Mouse (Mus musculus) embryonic facial prominence, embryonic 14.5 days (tissue): Measurements from ENCODE around the gene Prorsd1. TPM values are rescaled to one million over a fixed set of nuclear protein-coding genes. Genes with fewer than 3 reads are reported as not detected.

Experiments
- ATAC-seq: fragments of 200-750 bp; cut with Nextera tagmentation; 2 replicates; pipeline ENCODE4 v1.8.0; 2017; ENCODE audit warnings: low read depth, moderate number of reproducible peaks, moderate TSS enrichment
- DNase-seq: peaks from one replicate; pipeline ENCODE4 v3.0.0-alpha.2; 2015; ENCODE audit warnings: low spot score
- H3K27ac ChIP-seq: fragments of 300-500 bp; sonication (generic); replicated peaks from 2 replicates; pipeline ENCODE4 v1.5.1; 2014; ENCODE audit warnings: low read depth, mild to moderate bottlenecking, low read length, moderate library complexity
- H3K27me3 ChIP-seq: fragments of 300-500 bp; sonication (generic); replicated peaks from 2 replicates; pipeline ENCODE4 v1.6.1; 2014; ENCODE audit warnings: low read length; ENCODE audit not compliant: control insufficient read depth, insufficient read depth
- H3K36me3 ChIP-seq: fragments of 300-500 bp; sonication (generic); 2 replicates; pipeline ENCODE4 v1.6.1; 2014; ENCODE audit warnings: low read length, mixed read lengths; ENCODE audit not compliant: control insufficient read depth, insufficient read depth
- H3K4me1 ChIP-seq: fragments of 300-500 bp; sonication (generic); 2 replicates; pipeline ENCODE4 v1.6.1; 2014; ENCODE audit warnings: antibody characterized with exemption, low read length; ENCODE audit not compliant: control insufficient read depth, insufficient read depth
- H3K4me2 ChIP-seq: fragments of 300-500 bp; sonication (generic); 2 replicates; pipeline ENCODE4 v1.6.1; 2014; ENCODE audit warnings: low read depth, mild to moderate bottlenecking, low read length, moderate library complexity, mixed read lengths
- H3K4me3 ChIP-seq: fragments of 300-500 bp; sonication (generic); 2 replicates; pipeline ENCODE4 v1.5.1; 2014; ENCODE audit warnings: low read depth, mild to moderate bottlenecking, low read length
- H3K9ac ChIP-seq: fragments of 300-500 bp; sonication (generic); 2 replicates; pipeline ENCODE4 v1.6.1; 2014; ENCODE audit warnings: low read depth, mild to moderate bottlenecking, low read length, moderate library complexity, mixed read lengths
- H3K9me3 ChIP-seq: fragments of 300-500 bp; sonication (generic); 2 replicates; pipeline ENCODE4 v1.6.1; 2016; ENCODE audit warnings: low read length; ENCODE audit not compliant: control insufficient read depth
- WGBS: fragments of 180-500 bp; shearing (Covaris S2); extraction: QIAGEN DNeasy Blood & Tissue Kit; methylation state at CpG from one replicate; pipeline ENCODE4 v1.1.7; 2014; 5-methylcytosine and 5-hydroxymethylcytosine counted together
- polyA plus RNA-seq: library from polyadenylated mRNA; unstranded; fragments of >200 nt; fragmentation: Nextera tagmentation; extraction: Ambion mirVana; gene quantifications from 2 replicates; pipeline ENCODE4 v1.2.1, GENCODE M21; 2014

Gene Prorsd1
- polyA plus RNA-seq, result 28.1 and 33.1 TPM in 2 replicates

DNA sequence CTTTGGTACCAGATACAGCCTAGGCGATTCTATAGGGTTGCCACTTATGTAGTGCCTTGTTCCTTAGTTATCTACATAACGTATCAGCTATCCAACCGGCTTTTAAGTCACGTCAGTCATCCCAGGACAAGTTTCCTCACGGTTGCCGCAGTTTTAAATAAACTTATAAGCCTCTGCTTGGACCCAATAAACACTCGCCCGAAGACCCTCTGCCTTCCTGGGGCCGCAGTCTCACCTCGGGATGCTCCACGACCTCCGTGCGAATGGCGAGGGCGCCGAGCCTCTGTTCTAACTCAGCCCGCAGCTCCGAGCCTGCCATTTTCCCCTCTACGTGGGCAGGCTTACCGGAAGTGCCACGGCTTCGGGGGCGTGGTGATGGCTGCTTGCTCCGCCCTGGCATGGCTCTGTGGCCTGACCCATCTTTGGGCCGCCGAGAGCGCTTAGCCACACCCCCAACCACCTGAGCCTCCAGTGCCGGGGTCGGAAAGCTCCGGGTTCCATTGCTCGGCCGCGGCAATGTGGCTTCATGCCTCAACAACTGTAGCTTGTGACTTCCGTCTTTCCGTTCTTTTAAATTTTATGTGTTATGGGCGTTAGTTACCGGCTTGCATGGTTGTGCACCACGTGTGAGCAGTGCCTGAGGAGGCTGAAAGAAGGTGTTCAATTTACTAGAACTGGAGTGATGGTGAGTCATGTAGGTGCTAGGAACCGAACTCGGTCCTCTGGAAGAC is at the start of gene Prorsd1:
Gene Prorsd1 (minus strand): TSS at position 352 of the 731 bp plus-strand sequence.
- WGBS, result 4% methylated on average over 40 of the region's 40 CpGs

DNA sequence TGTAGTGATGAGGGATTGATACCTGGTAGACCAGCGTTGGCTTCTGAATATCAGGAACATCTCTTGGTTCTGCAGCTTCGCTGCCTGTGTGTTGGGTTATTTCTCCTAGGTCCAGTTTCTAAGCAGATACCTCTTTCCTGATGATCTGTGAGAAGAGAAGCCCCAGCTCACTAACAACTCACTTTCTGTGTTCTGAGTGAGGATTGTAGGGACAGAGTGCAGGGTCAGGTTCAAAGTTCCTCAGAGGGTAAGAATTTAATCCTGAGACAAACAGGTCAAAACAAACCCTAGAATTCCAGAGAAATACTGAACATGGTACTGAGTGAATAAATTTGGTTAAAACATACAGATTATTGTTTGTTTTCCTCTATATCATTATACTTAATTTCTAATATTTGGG is 48.6 kb upstream of the Prorsd1 start:
- Histone ChIP-seq H3K4me3 (no peak overlapping the region), H3K9me3 (no peaks in the 10 kb centered on the region), H3K36me3 (no peaks in the 10 kb centered on the region), H3K27ac (no peak overlapping the region), H3K4me2 (no peak overlapping the region), H3K4me1 (no peaks in the 10 kb centered on the region), H3K9ac (no peak overlapping the region), H3K27me3 (no peaks in the 10 kb centered on the region)
- DNase-seq (no peak), ATAC-seq (no peak)
- 84% methylated on average over 2 of the region's 2 CpGs for WGBS

More for the DNA sequence above, at the start of gene Prorsd1:
- peak within 1 kb of the TSS; percentile 56 for H3K4me3 ChIP-seq
- no peaks in the 10 kb centered on the region for H3K9me3 ChIP-seq
- DNase-seq (peak; percentile 96), ATAC-seq (peak; percentile 99)
- peak within 1 kb of the TSS; percentile 66 for H3K9ac ChIP-seq
- peaks cover 7% of the 10 kb centered on the region; the same call in 1 of the 2 replicates for H3K4me1 ChIP-seq
- no peaks in the 10 kb centered on the region for H3K27me3 ChIP-seq
- peak within 1 kb of the TSS; percentile 60 for H3K4me2 ChIP-seq
- peaks cover 18% of the 10 kb centered on the region for H3K36me3 ChIP-seq
- peak within 1 kb of the TSS; percentile 65 for H3K27ac ChIP-seq

DNA sequence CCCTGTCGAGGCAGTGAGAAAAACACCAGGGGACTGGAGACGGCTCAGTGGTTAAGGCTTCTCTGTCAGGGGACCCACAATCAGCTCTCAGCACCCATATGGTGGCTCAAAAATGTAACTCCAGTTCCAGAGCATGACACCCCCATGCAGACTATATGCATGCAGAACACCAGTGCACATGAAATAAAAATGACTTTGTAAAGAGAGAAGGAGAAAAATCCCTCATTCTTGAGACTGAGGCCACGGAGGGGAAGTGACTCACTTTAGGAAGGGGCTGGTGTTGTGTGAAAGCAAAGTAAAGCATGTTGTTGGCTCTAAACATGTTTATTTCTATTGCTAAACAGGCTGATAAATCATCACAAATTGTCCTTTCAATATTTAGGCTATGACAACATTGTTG is 46.2 kb upstream of the Prorsd1 start:
- Histone ChIP-seq H3K4me2 (no peak overlapping the region), H3K27me3 (no peaks in the 10 kb centered on the region), H3K36me3 (no peaks in the 10 kb centered on the region), H3K9me3 (no peaks in the 10 kb centered on the region), H3K4me3 (no peak overlapping the region), H3K9ac (no peak overlapping the region), H3K4me1 (no peaks in the 10 kb centered on the region), H3K27ac (no peak overlapping the region)
- no peak for ATAC-seq
- WGBS, result 89% methylated on average over 3 of the region's 3 CpGs
- no peak for DNase-seq

DNA sequence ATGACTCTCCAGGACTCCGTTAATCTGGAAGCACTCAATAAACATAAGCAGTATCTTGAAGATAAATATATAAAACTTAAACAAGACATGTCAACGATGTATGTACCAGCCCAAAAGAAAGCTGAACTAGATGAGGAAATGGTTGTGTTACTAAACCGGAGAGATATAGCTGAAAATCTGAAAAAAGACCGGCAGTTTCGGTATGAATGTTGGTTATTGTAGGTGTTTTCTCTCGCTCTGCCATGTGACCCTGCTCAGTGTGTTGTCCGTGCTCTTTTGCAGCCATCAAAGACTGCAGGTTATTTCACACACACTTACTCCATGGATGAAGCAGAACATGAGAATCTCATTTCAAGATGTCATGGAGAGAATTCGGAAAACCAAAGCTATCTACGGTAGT is 45.6 kb upstream of the Prorsd1 start:
- no peak overlapping the region for H3K4me2 ChIP-seq
- H3K9ac ChIP-seq, result no peak overlapping the region
- H3K9me3 ChIP-seq, result no peaks in the 10 kb centered on the region
- no peak overlapping the region for H3K27ac ChIP-seq
- WGBS, result 87% methylated on average over 9 of the region's 9 CpGs
- no peaks in the 10 kb centered on the region for H3K36me3 ChIP-seq
- no peaks in the 10 kb centered on the region for H3K27me3 ChIP-seq
- H3K4me1 ChIP-seq, result no peaks in the 10 kb centered on the region
- no peak overlapping the region for H3K4me3 ChIP-seq
- ATAC-seq (no peak), DNase-seq (no peak)

DNA sequence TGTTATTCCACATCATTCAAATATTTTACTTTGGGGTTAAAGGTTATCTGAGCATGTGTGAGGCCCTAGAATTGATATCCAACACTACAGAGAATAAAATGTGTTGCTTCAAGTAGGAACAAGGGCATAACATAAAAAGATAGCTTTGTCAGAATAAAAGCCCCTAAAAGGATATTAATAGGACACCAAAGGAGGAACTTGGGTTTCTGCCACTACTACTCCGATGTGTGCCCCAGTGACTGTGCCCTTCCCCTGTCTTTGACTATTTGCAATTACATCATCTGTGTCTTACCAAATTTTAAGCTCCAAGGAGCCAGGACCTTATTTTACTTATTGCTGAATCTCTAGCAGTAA is 34.6 kb upstream of the Prorsd1 start:
- ATAC-seq, result no peak
- Histone ChIP-seq H3K27me3 (no peaks in the 10 kb centered on the region), H3K27ac (no peak overlapping the region)

DNA sequence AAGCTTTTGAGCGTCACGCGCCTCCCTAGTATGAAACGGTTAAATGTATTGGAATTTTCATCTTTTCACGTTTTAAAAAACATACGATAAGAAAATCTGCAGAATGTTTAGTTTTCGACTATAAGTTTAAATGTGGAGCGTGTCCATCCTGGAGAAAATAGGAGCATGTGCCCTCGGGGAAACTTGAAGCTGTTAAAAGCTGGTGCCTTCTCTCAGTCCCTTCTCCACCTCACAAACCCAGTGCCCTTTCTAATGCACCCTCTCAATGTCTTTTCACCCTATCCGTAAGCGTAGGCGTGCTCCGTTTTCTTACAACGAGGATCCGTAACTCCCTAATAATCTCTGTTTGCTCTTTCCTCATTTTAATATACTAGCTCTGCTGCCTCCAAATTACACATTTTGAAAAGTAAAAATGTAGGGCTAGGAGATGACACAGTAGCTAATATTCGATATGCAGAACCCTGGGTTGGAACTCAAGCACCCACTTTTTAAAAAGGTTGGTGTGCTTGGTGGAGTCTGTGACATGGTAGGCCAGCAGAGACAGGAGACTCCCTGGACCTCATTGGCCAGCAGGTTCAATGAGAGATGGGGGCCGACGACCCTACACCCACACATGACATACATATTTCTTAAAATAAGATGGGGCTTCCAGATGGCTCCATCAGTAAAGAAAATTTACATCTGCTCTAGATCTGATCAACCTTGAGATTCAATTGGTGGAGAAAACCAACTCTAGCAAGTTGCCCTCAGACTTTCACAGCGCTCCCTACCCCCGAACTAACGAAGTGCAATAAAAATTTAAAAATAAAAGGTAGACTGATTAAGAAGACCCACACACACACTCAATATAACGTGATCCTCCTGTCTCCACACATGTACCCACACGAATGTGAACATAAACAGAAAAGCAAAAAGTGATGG is 33.9 kb upstream of the Prorsd1 start:
- H3K27ac ChIP-seq, result peak overlapping the region; percentile 84; the same call in 1 of the 2 replicates
- DNase-seq, result no peak

More for the DNA sequence above, 34.6 kb upstream of the Prorsd1 start:
- Histone ChIP-seq H3K4me2 (no peak overlapping the region), H3K9ac (no peak overlapping the region), H3K4me1 (peaks cover 9% of the 10 kb centered on the region), H3K4me3 (no peak overlapping the region), H3K36me3 (peaks cover 24% of the 10 kb centered on the region), H3K9me3 (no peaks in the 10 kb centered on the region)
- no peak for DNase-seq
- 82% methylated on average over 1 of the region's 1 CpGs for WGBS

DNA sequence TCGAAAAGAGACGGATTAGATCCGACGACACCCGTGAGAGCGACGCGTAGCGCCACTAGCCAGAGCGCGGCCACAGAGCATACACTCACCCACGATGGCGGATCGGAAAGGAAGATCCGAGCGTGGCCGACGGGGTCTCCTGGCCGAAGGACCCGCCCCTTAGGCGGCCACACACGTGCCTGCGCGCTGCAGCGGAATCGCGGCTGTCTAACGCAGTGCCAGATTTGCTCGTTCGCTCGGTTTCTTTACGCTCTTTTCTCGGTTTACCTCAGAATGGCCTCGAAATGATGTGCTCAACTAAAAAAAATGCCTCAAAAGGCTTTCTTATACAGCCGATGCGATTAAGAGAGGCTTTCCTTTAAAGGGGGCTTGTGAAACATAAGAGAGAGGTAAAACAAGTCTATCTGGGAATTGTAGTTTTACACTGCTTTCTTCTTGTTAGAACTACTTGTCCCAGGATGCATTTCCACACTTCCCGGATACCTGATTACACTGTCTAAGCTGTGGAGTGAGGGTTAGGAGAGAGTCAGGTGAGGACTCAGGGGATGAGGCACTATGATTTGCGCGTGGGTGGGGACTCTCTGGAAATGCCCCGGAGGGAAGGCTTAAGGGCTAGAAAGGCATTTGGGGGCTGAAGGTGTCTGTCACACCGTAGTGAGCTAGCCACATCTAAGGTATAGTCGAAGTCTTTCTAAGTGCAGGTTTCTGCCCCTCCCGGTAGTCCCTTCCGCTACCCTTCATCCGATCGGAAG is 33.1 kb upstream of the Prorsd1 start, which contains the start of the genes Clhc1 and Rps27a:
Gene Clhc1 (plus strand): TSS at position 199 of the 752 bp plus-strand sequence.
Gene Rps27a (minus strand): TSS at position 358 of the 752 bp plus-strand sequence.
- Histone ChIP-seq H3K9me3 (no peaks in the 10 kb centered on the region), H3K9ac (peak within 1 kb of the TSS; percentile 90), H3K27me3 (no peaks in the 10 kb centered on the region), H3K4me2 (peak within 1 kb of the TSS; percentile 66), H3K4me3 (peak within 1 kb of the TSS; percentile 75), H3K27ac (peak within 1 kb of the TSS; percentile 84), H3K36me3 (peaks cover 34% of the 10 kb centered on the region), H3K4me1 (peaks cover 9% of the 10 kb centered on the region)
- ATAC-seq (peak; percentile 98), DNase-seq (peak; percentile 97)
- under 1% methylated on average over 46 of the region's 46 CpGs for WGBS

More for the DNA sequence above, 33.9 kb upstream of the Prorsd1 start:
- ATAC-seq, result no peak
- Histone ChIP-seq H3K36me3 (peaks cover 30% of the 10 kb centered on the region), H3K27me3 (no peaks in the 10 kb centered on the region), H3K9me3 (no peaks in the 10 kb centered on the region), H3K4me2 (peak overlapping the region; percentile 66), H3K9ac (peak overlapping the region; percentile 90), H3K4me1 (peaks cover 9% of the 10 kb centered on the region), H3K4me3 (peak overlapping the region; percentile 75)
- WGBS, result 24% methylated on average over 23 of the region's 23 CpGs

DNA sequence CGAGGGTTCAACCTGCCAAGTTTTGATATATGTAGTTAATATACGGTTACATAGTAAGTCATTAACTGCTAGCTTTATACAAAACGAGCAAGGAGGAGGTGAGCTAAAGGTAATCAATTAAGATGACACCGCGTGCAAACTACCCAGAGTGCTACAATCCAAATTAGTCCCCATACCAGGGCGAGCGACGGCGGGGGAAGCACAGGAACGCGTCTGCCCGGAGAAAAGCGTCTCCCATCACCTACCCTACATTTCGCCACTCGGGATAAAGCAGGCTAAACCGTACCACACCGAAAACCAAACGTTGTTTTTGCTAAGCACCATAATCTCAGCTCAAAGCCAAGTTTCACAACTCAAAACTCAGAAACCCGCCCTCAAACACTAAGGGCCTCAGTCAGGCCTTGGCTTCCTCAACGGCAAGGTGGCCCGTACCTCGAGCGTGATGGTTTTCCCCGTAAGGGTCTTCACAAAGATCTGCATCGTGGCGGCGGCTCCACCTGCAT is 32.5 kb upstream of the Prorsd1 start:
- H3K27ac ChIP-seq, result peak overlapping the region; percentile 84
- H3K4me3 ChIP-seq, result peak overlapping the region; percentile 75
- H3K9ac ChIP-seq, result peak overlapping the region; percentile 90
- under 1% methylated on average over 27 of the region's 27 CpGs for WGBS
- DNase-seq, result no peak
- ATAC-seq, result peak; percentile 28
- H3K27me3 ChIP-seq, result no peaks in the 10 kb centered on the region
- peak overlapping the region; percentile 57 for H3K4me2 ChIP-seq
- H3K4me1 ChIP-seq, result peaks cover 9% of the 10 kb centered on the region
- H3K9me3 ChIP-seq, result no peaks in the 10 kb centered on the region
- H3K36me3 ChIP-seq, result peaks cover 36% of the 10 kb centered on the region
